1 mouse cellular context compared by ENCODE assay signal in genomic region chr11:100387111-100387510, GRCm38 (mm10).
TF ChIP-seq lines count a peak whose summit lies in the region.

No protein-coding gene starts in this region.

TF ChIP-seq in CH12.LX, 34 proteins besides CTCF, POLR2A, EP300 and RAD21:
- peak; percentile 42; the same call in 1 of the 2 replicates for TF ChIP-seq ZKSCAN1 (IDR thresholded peaks at IDR 0.05; ENCODE audit: borderline replicate concordance, low read depth, low read length)
- TF ChIP-seq SIN3A (IDR thresholded peaks at IDR 0.05; ENCODE audit: low read length): no peak
- no peak for TF ChIP-seq RCOR1 (conservative IDR thresholded peaks at IDR 0.05; ENCODE audit: low read depth, low read length)
- no peak for TF ChIP-seq ETS1 (conservative IDR thresholded peaks at IDR 0.05; ENCODE audit: low read depth, low read length)
